Mouse (Mus musculus): ENCODE results near the gene Aaas. TPM values are rescaled to one million over a fixed set of nuclear protein-coding genes. Genes with fewer than 3 reads are reported as not detected.

Gene Aaas
- polyA plus RNA-seq, 1 experiment = 84.3 TPM

DNA sequence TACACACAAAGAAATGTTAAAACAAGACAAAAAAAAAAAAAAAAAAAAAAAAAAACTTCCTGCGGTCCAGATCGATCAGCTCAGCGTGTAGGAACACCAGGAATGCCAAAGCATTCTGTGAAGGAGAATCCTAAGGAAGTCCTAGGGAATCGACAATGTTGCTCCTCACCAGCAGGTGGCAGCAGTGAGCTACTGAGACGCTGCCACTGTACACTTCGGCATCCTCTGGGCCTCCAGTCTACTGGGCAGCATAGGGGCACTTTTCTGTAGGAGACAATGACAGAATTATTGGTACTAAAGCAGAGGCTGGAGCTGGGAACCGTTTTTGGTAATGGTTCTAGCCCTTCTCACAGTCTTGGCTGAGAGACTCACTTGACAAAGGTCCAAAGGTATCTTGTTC is 31.0 kb upstream of the Aaas start:
- Histone ChIP-seq H3K36me3 (replicated peaks; ENCODE audit: low read length) (no peaks in the 10 kb centered on the region), H3K9me3 (no peaks in the 10 kb centered on the region), H3K27me3 (replicated peaks) (peaks cover under 1% of the 10 kb centered on the region), H3K4me1 (peaks cover 40% of the 10 kb centered on the region), H3K4me3 (replicated peaks) (no peak overlapping the region)
- TF ChIP-seq GATA1 (IDR thresholded peaks at IDR 0.05; ENCODE audit: borderline replicate concordance, low read length) (no peak), FLI1 (IDR thresholded peaks at IDR 0.05; ENCODE audit: low read length) (no peak)

GRCm38 (mm10) chr15:102377810-102378262 is 27.3 kb upstream of the Aaas start:
- Histone ChIP-seq H3K4me3 (replicated peaks) (peak overlapping the region; percentile 92), H3K9me3 (no peaks in the 10 kb centered on the region), H3K36me3 (replicated peaks; ENCODE audit: low read length) (no peaks in the 10 kb centered on the region), H3K27me3 (replicated peaks) (peaks cover 30% of the 10 kb centered on the region), H3K4me1 (peaks cover 58% of the 10 kb centered on the region)
- TF ChIP-seq GATA1 (IDR thresholded peaks at IDR 0.05; ENCODE audit: borderline replicate concordance, low read length) (no peak), FLI1 (IDR thresholded peaks at IDR 0.05; ENCODE audit: low read length) (no peak)

DNA sequence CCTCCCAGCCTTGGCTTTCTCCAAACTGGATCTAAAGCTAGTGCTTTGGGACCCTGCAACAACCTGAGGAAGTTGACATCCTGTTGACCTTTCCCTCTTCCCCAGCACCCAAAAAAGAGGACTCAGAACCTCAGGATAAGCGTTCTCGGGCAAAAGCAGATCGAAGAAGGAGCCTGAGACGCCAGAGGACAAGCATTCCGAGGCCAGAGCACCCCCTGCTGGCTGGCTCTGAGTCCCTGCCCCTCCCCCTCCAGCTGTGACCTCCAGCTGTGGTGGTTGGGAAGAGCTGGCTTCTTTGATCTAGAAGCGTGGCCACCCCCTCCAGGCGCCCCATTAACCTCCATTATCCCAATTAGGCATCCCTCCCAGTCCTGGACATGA is 26.6 kb upstream of the Aaas start:
- Histone ChIP-seq H3K27me3 (replicated peaks) (peaks cover 33% of the 10 kb centered on the region), H3K4me3 (replicated peaks) (peak overlapping the region; percentile 92), H3K9me3 (no peaks in the 10 kb centered on the region), H3K36me3 (replicated peaks; ENCODE audit: low read length) (no peaks in the 10 kb centered on the region), H3K4me1 (peaks cover 61% of the 10 kb centered on the region)
- TF ChIP-seq GATA1 (IDR thresholded peaks at IDR 0.05; ENCODE audit: borderline replicate concordance, low read length) (no peak), FLI1 (IDR thresholded peaks at IDR 0.05; ENCODE audit: low read length) (no peak)

GRCm38 (mm10) chr15:102376453-102377162 is 26.0 kb upstream of the Aaas start:
- no peak for TF ChIP-seq FLI1 (IDR thresholded peaks at IDR 0.05; ENCODE audit: low read length)
- TF ChIP-seq GATA1 (IDR thresholded peaks at IDR 0.05; ENCODE audit: borderline replicate concordance, low read length) = no peak
- H3K36me3 ChIP-seq (replicated peaks; ENCODE audit: low read length) = no peaks in the 10 kb centered on the region
- peaks cover 61% of the 10 kb centered on the region for H3K4me1 ChIP-seq
- peaks cover 39% of the 10 kb centered on the region for H3K27me3 ChIP-seq (replicated peaks)
- H3K9me3 ChIP-seq = no peaks in the 10 kb centered on the region
- H3K4me3 ChIP-seq (replicated peaks) = peak overlapping the region; percentile 92

- Histone ChIP-seq H3K27me3 (replicated peaks) (peaks cover 81% of the 10 kb centered on the region), H3K36me3 (replicated peaks; ENCODE audit: low read length) (no peaks in the 10 kb centered on the region), H3K4me1 (peaks cover 67% of the 10 kb centered on the region), H3K4me3 (replicated peaks) (no peak overlapping the region), H3K9me3 (no peaks in the 10 kb centered on the region)
- TF ChIP-seq GATA1 (IDR thresholded peaks at IDR 0.05; ENCODE audit: borderline replicate concordance, low read length) = no peak
- TF ChIP-seq FLI1 (IDR thresholded peaks at IDR 0.05; ENCODE audit: low read length) = no peak
Observed at GRCm38 (mm10) chr15:102370727-102371126, 20.2 kb upstream of the Aaas start.

- no peaks in the 10 kb centered on the region for H3K9me3 ChIP-seq
- peak overlapping the region; percentile 69 for H3K4me3 ChIP-seq (replicated peaks)
- H3K27me3 ChIP-seq (replicated peaks) = peaks cover 83% of the 10 kb centered on the region
- H3K4me1 ChIP-seq = peaks cover 74% of the 10 kb centered on the region
- no peaks in the 10 kb centered on the region for H3K36me3 ChIP-seq (replicated peaks; ENCODE audit: low read length)
- TF ChIP-seq FLI1 (IDR thresholded peaks at IDR 0.05; ENCODE audit: low read length) (no peak), GATA1 (IDR thresholded peaks at IDR 0.05; ENCODE audit: borderline replicate concordance, low read length) (no peak)
Observed at GRCm38 (mm10) chr15:102369972-102370371, 19.4 kb upstream of the Aaas start.

DNA sequence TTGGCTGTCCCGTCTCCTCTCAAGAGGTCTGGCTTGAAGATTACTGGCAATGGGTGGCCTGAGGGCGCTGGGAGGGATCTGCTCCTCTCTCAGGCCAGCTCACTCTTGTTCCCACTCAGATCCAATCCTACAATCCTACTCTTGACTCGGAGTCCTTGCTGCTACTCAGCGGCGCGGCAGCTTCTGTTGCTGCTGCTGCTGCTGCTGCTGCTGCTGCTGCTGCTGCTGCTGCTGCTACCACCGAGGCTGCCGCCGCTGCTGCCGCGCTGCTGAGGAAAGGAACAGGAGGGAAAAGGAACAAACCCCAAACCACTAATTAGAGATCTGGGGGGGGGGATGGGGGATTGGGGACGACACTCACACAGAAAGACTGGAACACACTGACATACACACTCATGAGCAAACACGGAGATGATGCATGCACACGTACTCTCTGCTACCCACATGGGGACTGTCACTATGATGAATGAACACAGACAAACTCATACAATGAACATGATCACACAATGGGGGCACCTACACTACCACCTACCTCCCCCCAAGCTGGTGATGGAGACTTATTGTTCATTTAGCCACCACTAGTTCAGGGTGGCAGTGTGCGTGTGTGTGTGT is 16.3 kb upstream of the Aaas start, which contains the start of gene Sp7:
Gene Sp7, minus strand, starts transcription at position 450 of the 612 bp plus-strand sequence.
- peaks cover 83% of the 10 kb centered on the region for H3K27me3 ChIP-seq (replicated peaks)
- H3K36me3 ChIP-seq (replicated peaks; ENCODE audit: low read length) = no peaks in the 10 kb centered on the region

GRCm38 (mm10) chr15:102366238-102366637 is 15.7 kb upstream of the Aaas start:
- Histone ChIP-seq H3K27me3 (replicated peaks) (peaks cover 80% of the 10 kb centered on the region), H3K36me3 (replicated peaks; ENCODE audit: low read length) (no peaks in the 10 kb centered on the region), H3K4me3 (replicated peaks) (no peak overlapping the region), H3K9me3 (peaks cover 3% of the 10 kb centered on the region; the same call in 1 of the 2 replicates), H3K4me1 (peaks cover 74% of the 10 kb centered on the region)
- TF ChIP-seq FLI1 (IDR thresholded peaks at IDR 0.05; ENCODE audit: low read length) (no peak), GATA1 (IDR thresholded peaks at IDR 0.05; ENCODE audit: borderline replicate concordance, low read length) (no peak)

More for the DNA sequence above, 16.3 kb upstream of the Aaas start, which contains the start of gene Sp7:
- Histone ChIP-seq H3K9me3 (no peaks in the 10 kb centered on the region), H3K4me3 (replicated peaks) (peak within 1 kb of the TSS; percentile 83), H3K4me1 (peaks cover 80% of the 10 kb centered on the region)
- TF ChIP-seq FLI1 (IDR thresholded peaks at IDR 0.05; ENCODE audit: low read length) (no peak), GATA1 (IDR thresholded peaks at IDR 0.05; ENCODE audit: borderline replicate concordance, low read length) (no peak)

DNA sequence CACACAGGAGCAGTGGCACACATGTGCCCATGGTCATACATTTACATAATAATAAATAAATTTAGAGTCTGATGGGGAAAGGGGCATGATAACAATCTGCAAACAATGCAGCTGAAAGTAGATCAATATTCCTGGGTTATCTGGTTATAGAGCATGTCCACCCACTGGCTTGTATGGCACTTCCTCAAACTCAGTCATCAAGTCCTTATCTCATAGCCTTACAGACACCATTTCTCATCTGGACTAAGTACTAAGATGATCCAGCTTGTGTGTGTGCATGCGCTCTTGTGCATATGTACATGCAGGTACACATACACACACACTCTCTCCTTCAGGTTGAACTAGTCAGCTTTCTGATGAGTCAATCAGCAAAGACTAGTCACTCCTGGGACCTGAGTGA is 14.1 kb upstream of the Aaas start:
- H3K27me3 ChIP-seq (replicated peaks) = peaks cover 78% of the 10 kb centered on the region

DNA sequence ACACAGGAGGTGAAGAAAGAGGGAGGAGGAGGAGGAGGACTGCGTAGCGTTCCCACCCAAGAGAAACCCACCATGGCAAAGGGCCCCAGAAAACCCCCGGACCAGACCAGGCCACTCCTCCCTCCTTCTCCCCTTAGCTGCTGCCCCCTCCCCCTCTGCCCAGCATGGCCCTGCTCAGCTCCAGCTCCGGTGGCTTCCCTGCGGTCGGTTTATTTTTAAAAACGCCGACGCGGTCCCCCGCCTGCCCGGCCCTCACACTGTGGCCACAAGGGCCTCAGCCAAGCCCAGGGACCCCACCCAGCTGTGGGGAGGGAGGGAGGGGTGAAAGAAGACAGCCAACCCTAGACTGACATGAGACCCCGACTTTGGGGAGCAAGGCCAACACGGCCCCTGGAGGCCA is 12.1 kb upstream of the Aaas start:
- TF ChIP-seq FLI1 (IDR thresholded peaks at IDR 0.05; ENCODE audit: low read length) (no peak), GATA1 (IDR thresholded peaks at IDR 0.05; ENCODE audit: borderline replicate concordance, low read length) (no peak)
- peak overlapping the region; percentile 75 for H3K4me3 ChIP-seq (replicated peaks)
- peaks cover 72% of the 10 kb centered on the region for H3K4me1 ChIP-seq
- no peaks in the 10 kb centered on the region for H3K36me3 ChIP-seq (replicated peaks; ENCODE audit: low read length)
- peaks cover 84% of the 10 kb centered on the region for H3K27me3 ChIP-seq (replicated peaks)
- peaks cover 3% of the 10 kb centered on the region; the same call in 1 of the 2 replicates for H3K9me3 ChIP-seq

More for the DNA sequence above, 14.1 kb upstream of the Aaas start:
- no peaks in the 10 kb centered on the region for H3K36me3 ChIP-seq (replicated peaks; ENCODE audit: low read length)
- H3K9me3 ChIP-seq = peaks cover 3% of the 10 kb centered on the region; the same call in 1 of the 2 replicates
- no peak overlapping the region for H3K4me3 ChIP-seq (replicated peaks)
- peaks cover 60% of the 10 kb centered on the region for H3K4me1 ChIP-seq
- no peak for TF ChIP-seq GATA1 (IDR thresholded peaks at IDR 0.05; ENCODE audit: borderline replicate concordance, low read length)
- TF ChIP-seq FLI1 (IDR thresholded peaks at IDR 0.05; ENCODE audit: low read length) = no peak
